Mouse (Mus musculus) neural tube, embryonic 14.5 days (tissue): ENCODE measurements at regions not wholly inside any gene's neighbourhood (a gene's known extent, or its start where the extent isn't known, plus 50 kb on each side); places are given as distances from the start of the nearest gene placed in this dataset.
A peak's percentile ranks its signal among the peaks of the same experiment; 100 is the strongest.

Source experiments
- ATAC-seq: fragments of 200-750 bp; cut with Nextera tagmentation; 2 replicates; pipeline ENCODE4 v1.8.0; 2017; ENCODE audit warnings: low read depth, mild to moderate bottlenecking, moderate TSS enrichment, moderate library complexity
- H3K27ac ChIP-seq: fragments of 300-500 bp; sonication (generic); 2 replicates; pipeline ENCODE4 v1.5.1; 2014; ENCODE audit warnings: low read depth, mild to moderate bottlenecking, control low read depth, low read length, moderate library complexity, mixed read lengths
- H3K27me3 ChIP-seq: fragments of 300-500 bp; sonication (generic); 2 replicates; pipeline ENCODE4 v1.6.1; 2014; ENCODE audit warnings: low read length; ENCODE audit not compliant: control insufficient read depth, insufficient read depth
- H3K36me3 ChIP-seq: fragments of 300-500 bp; sonication (generic); 2 replicates; pipeline ENCODE4 v1.6.1; 2014; ENCODE audit warnings: low read length, mixed read lengths; ENCODE audit not compliant: control insufficient read depth, insufficient read depth
- H3K4me1 ChIP-seq: fragments of 300-500 bp; sonication (generic); 2 replicates; pipeline ENCODE4 v1.6.1; 2014; ENCODE audit warnings: low read length; ENCODE audit not compliant: control insufficient read depth, insufficient read depth
- H3K4me2 ChIP-seq: fragments of 300-500 bp; sonication (generic); 2 replicates; pipeline ENCODE4 v1.6.1; 2014; ENCODE audit warnings: mild to moderate bottlenecking, low read depth, low read length, control low read depth
- H3K4me3 ChIP-seq: fragments of 300-500 bp; sonication (generic); 2 replicates; pipeline ENCODE4 v1.5.1; 2014; ENCODE audit warnings: low read depth, low read length, control low read depth, mixed read lengths
- H3K9ac ChIP-seq: fragments of 300-500 bp; sonication (generic); replicated peaks from 2 replicates; pipeline ENCODE4 v1.6.1; 2014; ENCODE audit warnings: low read depth, mild to moderate bottlenecking, control low read depth, low read length, mixed read lengths
- H3K9me3 ChIP-seq: fragments of 300-500 bp; sonication (generic); 2 replicates; pipeline ENCODE4 v1.6.1; 2016; ENCODE audit warnings: low read length; ENCODE audit not compliant: control insufficient read depth
- WGBS: fragments of 180-500 bp; shearing (Covaris S2); extraction: QIAGEN DNeasy Blood & Tissue Kit; methylation state at CpG from one replicate; pipeline ENCODE4 v1.1.7; 2014; 5-methylcytosine and 5-hydroxymethylcytosine counted together

GRCm38 (mm10) chr2:159003187-159003497 is 208.5 kb downstream of the Dhx35 start:
- H3K27me3 ChIP-seq: no peaks in the 10 kb centered on the region
- H3K27ac ChIP-seq: 0 out of 2 replicates have a peak overlapping the region, but pooled peaks have one; percentile 12
- no peak overlapping the region for H3K4me3 ChIP-seq
- no peak overlapping the region for H3K9ac ChIP-seq
- H3K36me3 ChIP-seq: no peaks in the 10 kb centered on the region
- no peaks in the 10 kb centered on the region for H3K9me3 ChIP-seq
- no peak for ATAC-seq
- H3K4me1 ChIP-seq: peaks cover 13% of the 10 kb centered on the region; the same call in 1 of the 2 replicates
- peak overlapping the region; percentile 41; the same call in 1 of the 2 replicates for H3K4me2 ChIP-seq
- 20% methylated on average over 4 of the region's 4 CpGs for WGBS

- WGBS: 29% methylated on average over 9 of the region's 9 CpGs
- Histone ChIP-seq H3K9ac (no peak overlapping the region), H3K4me3 (no peak overlapping the region), H3K4me1 (peaks cover 13% of the 10 kb centered on the region; the same call in 1 of the 2 replicates), H3K36me3 (no peaks in the 10 kb centered on the region), H3K27ac (no peak overlapping the region), H3K27me3 (no peaks in the 10 kb centered on the region), H3K4me2 (no peak overlapping the region), H3K9me3 (no peaks in the 10 kb centered on the region)
- no peak for ATAC-seq
These were observed 209.8 kb downstream of the Dhx35 start for GRCm38 (mm10) chr2:159004417-159004816.

GRCm38 (mm10) chr2:159012725-159013124 is 218.1 kb downstream of the Dhx35 start:
- Histone ChIP-seq H3K9ac (no peak overlapping the region), H3K27me3 (no peaks in the 10 kb centered on the region), H3K4me3 (no peak overlapping the region), H3K4me1 (no peaks in the 10 kb centered on the region), H3K27ac (no peak overlapping the region), H3K36me3 (no peaks in the 10 kb centered on the region), H3K4me2 (no peak overlapping the region), H3K9me3 (no peaks in the 10 kb centered on the region)
- WGBS: 82% methylated on average over 4 of the region's 4 CpGs
- no peak for ATAC-seq

GRCm38 (mm10) chr2:159014553-159014952 is 219.9 kb downstream of the Dhx35 start:
- Histone ChIP-seq H3K27ac (no peak overlapping the region), H3K9me3 (no peaks in the 10 kb centered on the region), H3K4me3 (no peak overlapping the region), H3K27me3 (no peaks in the 10 kb centered on the region), H3K36me3 (no peaks in the 10 kb centered on the region), H3K9ac (no peak overlapping the region), H3K4me1 (no peaks in the 10 kb centered on the region), H3K4me2 (no peak overlapping the region)
- WGBS: 37% methylated on average over 8 of the region's 8 CpGs
- ATAC-seq: no peak; the same call in 1 of the 2 replicates

- Histone ChIP-seq H3K4me1 (no peaks in the 10 kb centered on the region), H3K27ac (no peak overlapping the region), H3K4me3 (no peak overlapping the region), H3K36me3 (no peaks in the 10 kb centered on the region), H3K4me2 (no peak overlapping the region), H3K9me3 (no peaks in the 10 kb centered on the region), H3K27me3 (no peaks in the 10 kb centered on the region), H3K9ac (no peak overlapping the region)
- ATAC-seq: no peak
- WGBS: 33% methylated on average over 4 of the region's 4 CpGs
These were observed 225.4 kb downstream of the Dhx35 start for GRCm38 (mm10) chr2:159019921-159020534.

GRCm38 (mm10) chr2:159032147-159032546 is 237.5 kb downstream of the Dhx35 start:
- H3K4me3 ChIP-seq: no peak overlapping the region
- no peaks in the 10 kb centered on the region for H3K9me3 ChIP-seq
- no peaks in the 10 kb centered on the region for H3K27me3 ChIP-seq
- H3K9ac ChIP-seq: no peak overlapping the region
- WGBS: 33% methylated on average over 8 of the region's 8 CpGs
- no peak overlapping the region for H3K4me2 ChIP-seq
- no peak overlapping the region for H3K27ac ChIP-seq
- H3K36me3 ChIP-seq: no peaks in the 10 kb centered on the region
- ATAC-seq: no peak; the same call in 1 of the 2 replicates
- no peaks in the 10 kb centered on the region; the same call in 1 of the 2 replicates for H3K4me1 ChIP-seq

GRCm38 (mm10) chr2:159039916-159040315 is 245.3 kb downstream of the Dhx35 start:
- H3K4me1 ChIP-seq: no peaks in the 10 kb centered on the region
- no peak overlapping the region for H3K9ac ChIP-seq
- no peaks in the 10 kb centered on the region for H3K9me3 ChIP-seq
- H3K27me3 ChIP-seq: no peaks in the 10 kb centered on the region
- H3K4me2 ChIP-seq: no peak overlapping the region
- no peak overlapping the region for H3K27ac ChIP-seq
- no peak overlapping the region for H3K4me3 ChIP-seq
- 57% methylated on average over 4 of the region's 4 CpGs for WGBS
- no peaks in the 10 kb centered on the region for H3K36me3 ChIP-seq
- no peak for ATAC-seq

- H3K4me2 ChIP-seq: no peak overlapping the region
- 72% methylated on average over 10 of the region's 10 CpGs for WGBS
- no peaks in the 10 kb centered on the region for H3K9me3 ChIP-seq
- ATAC-seq: no peak
- no peak overlapping the region for H3K27ac ChIP-seq
- H3K4me1 ChIP-seq: no peaks in the 10 kb centered on the region
- no peaks in the 10 kb centered on the region; the same call in 1 of the 2 replicates for H3K27me3 ChIP-seq
- no peak overlapping the region for H3K9ac ChIP-seq
- no peak overlapping the region for H3K4me3 ChIP-seq
- no peaks in the 10 kb centered on the region for H3K36me3 ChIP-seq
These were observed 258.9 kb downstream of the Dhx35 start for GRCm38 (mm10) chr2:159053534-159053933.

GRCm38 (mm10) chr2:159053936-159054335 is 259.3 kb downstream of the Dhx35 start:
- Histone ChIP-seq H3K27ac (no peak overlapping the region), H3K4me3 (no peak overlapping the region), H3K9me3 (no peaks in the 10 kb centered on the region), H3K4me1 (no peaks in the 10 kb centered on the region), H3K27me3 (no peaks in the 10 kb centered on the region; the same call in 1 of the 2 replicates), H3K4me2 (no peak overlapping the region), H3K9ac (no peak overlapping the region), H3K36me3 (no peaks in the 10 kb centered on the region)
- ATAC-seq: peak; percentile 54; the same call in 1 of the 2 replicates
- 63% methylated on average over 4 of the region's 4 CpGs for WGBS
